Mouse (Mus musculus) liver, postnatal 0 days (tissue): ENCODE data around the gene Rhox10.

ENCODE experiments used
- CTCF ChIP-seq: sonication (generic); IDR thresholded peaks from 2 replicates; pipeline ENCODE4 v1.5.1; 2016; ENCODE audit warnings: antibody characterized with exemption, low read depth
- EP300 ChIP-seq: IDR thresholded peaks from 2 replicates; pipeline ENCODE4 v1.6.1; 2016; ENCODE audit warnings: antibody characterized with exemption, low read depth, mild to moderate bottlenecking

DNA sequence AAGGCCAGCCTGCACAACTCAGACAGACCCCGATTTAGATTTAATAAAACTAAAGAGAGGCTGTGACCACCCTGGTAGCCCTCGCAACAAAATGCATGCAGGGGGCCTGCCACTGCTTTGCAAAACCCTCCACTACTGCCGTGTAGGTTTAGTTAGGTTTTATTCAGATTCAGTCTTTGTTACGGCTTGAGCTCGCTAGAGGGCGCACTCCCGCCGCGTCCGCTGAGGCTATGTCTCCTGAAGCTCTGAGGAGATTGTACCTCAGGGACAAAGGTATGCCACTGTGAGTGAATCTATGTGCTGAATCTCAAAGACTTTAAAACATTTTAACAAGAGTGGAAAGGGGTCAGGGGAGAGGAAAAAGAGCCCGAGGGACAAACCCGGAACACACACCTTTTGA is 18.0 kb downstream of the Rhox10 start:
- TF ChIP-seq CTCF: peak; percentile 67
- TF ChIP-seq EP300: no peak
